Mouse (Mus musculus): ENCODE data around the gene Phyhipl. TPM values are rescaled to one million over a fixed set of nuclear protein-coding genes. Genes with fewer than 3 reads are reported as not detected.

Phyhipl gene
- polyA plus RNA-seq, 1 experiment from 2014 or later: 1.3 TPM

GRCm38 (mm10) chr10:70651769-70652648 lies 3.8 kb downstream of the Phyhipl start:
- no peaks in the 10 kb centered on the region for H3K4me1 ChIP-seq (ENCODE audit: control insufficient read depth in 2 of 2, insufficient read depth in 2 of 2, low read length in 2 of 2)
- no peaks in the 10 kb centered on the region for H3K36me3 ChIP-seq (ENCODE audit: control insufficient read depth, insufficient read depth, low read length)
- H3K27me3 ChIP-seq (ENCODE audit: control insufficient read depth, insufficient read depth, low read length): no peaks in the 10 kb centered on the region
- H3K4me3 ChIP-seq (ENCODE audit: control insufficient read depth in 1 of 2, insufficient read depth in 1 of 2, low read depth in 1 of 2, low read length in 2 of 2): no peak overlapping the region
- no peak overlapping the region for H3K27ac ChIP-seq (replicated peaks in 1 of 2; ENCODE audit: control insufficient read depth in 1 of 2, insufficient read depth in 1 of 2, low read depth in 2 of 2, low read length in 2 of 2)
- H3K4me2 ChIP-seq (ENCODE audit: low read length): no peak overlapping the region
- H3K9ac ChIP-seq (ENCODE audit: low read length): no peak overlapping the region
- H3K9me3 ChIP-seq (ENCODE audit: control insufficient read depth, low read length): no peaks in the 10 kb centered on the region
- WGBS: 36% methylated on average over 16 of the region's 16 CpGs
- ATAC-seq (ENCODE audit: insufficient number of reproducible peaks, insufficient read depth, low FRiP score, low read depth): no peak

DNA sequence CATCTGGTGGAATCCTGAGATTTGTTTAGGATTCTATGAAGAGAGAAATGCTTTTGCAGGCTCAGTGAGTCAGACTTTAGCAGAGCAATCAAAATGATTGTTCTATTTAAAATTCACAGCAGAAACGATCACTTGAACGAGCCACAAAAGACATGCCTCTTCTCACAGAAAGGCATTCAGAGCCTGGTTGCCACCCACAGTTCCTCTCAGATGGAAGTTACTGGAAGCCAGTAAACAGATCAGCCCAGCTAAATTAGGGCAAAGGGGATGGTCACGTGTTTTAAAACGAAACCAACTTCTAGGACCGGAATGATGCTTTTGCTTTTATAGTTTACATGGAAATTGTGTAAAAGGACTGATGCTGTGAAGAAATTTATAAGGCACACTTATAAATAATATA lies 6.9 kb downstream of the Phyhipl start:
- no peak for ATAC-seq (ENCODE audit: insufficient number of reproducible peaks, insufficient read depth, low FRiP score, low read depth)
- Histone ChIP-seq H3K4me1 (ENCODE audit: control insufficient read depth in 2 of 2, insufficient read depth in 2 of 2, low read length in 2 of 2) (no peaks in the 10 kb centered on the region), H3K4me3 (ENCODE audit: control insufficient read depth in 1 of 2, insufficient read depth in 1 of 2, low read depth in 1 of 2, low read length in 2 of 2) (no peak overlapping the region), H3K9ac (ENCODE audit: low read length) (no peak overlapping the region), H3K27me3 (ENCODE audit: control insufficient read depth, insufficient read depth, low read length) (no peaks in the 10 kb centered on the region), H3K4me2 (ENCODE audit: low read length) (no peak overlapping the region), H3K9me3 (ENCODE audit: control insufficient read depth, low read length) (no peaks in the 10 kb centered on the region), H3K27ac (replicated peaks in 1 of 2; ENCODE audit: control insufficient read depth in 1 of 2, insufficient read depth in 1 of 2, low read depth in 2 of 2, low read length in 2 of 2) (no peak overlapping the region), H3K36me3 (ENCODE audit: control insufficient read depth, insufficient read depth, low read length) (no peaks in the 10 kb centered on the region)
- 80% methylated on average over 5 of the region's 5 CpGs for WGBS

- Histone ChIP-seq H3K27ac (replicated peaks in 1 of 2; ENCODE audit: control insufficient read depth in 1 of 2, insufficient read depth in 1 of 2, low read depth in 2 of 2, low read length in 2 of 2) (no peak overlapping the region), H3K9me3 (ENCODE audit: control insufficient read depth, low read length) (no peaks in the 10 kb centered on the region), H3K9ac (ENCODE audit: low read length) (no peak overlapping the region), H3K36me3 (ENCODE audit: control insufficient read depth, insufficient read depth, low read length) (no peaks in the 10 kb centered on the region), H3K4me1 (ENCODE audit: control insufficient read depth in 2 of 2, insufficient read depth in 2 of 2, low read length in 2 of 2) (no peaks in the 10 kb centered on the region), H3K4me3 (ENCODE audit: control insufficient read depth in 1 of 2, insufficient read depth in 1 of 2, low read depth in 1 of 2, low read length in 2 of 2) (no peak overlapping the region), H3K4me2 (ENCODE audit: low read length) (no peak overlapping the region), H3K27me3 (ENCODE audit: control insufficient read depth, insufficient read depth, low read length) (no peaks in the 10 kb centered on the region)
- WGBS: 78% methylated on average over 9 of the region's 9 CpGs
- ATAC-seq (ENCODE audit: insufficient number of reproducible peaks, insufficient read depth, low FRiP score, low read depth): no peak
Observed at GRCm38 (mm10) chr10:70643131-70643530, 12.6 kb downstream of the Phyhipl start.

DNA sequence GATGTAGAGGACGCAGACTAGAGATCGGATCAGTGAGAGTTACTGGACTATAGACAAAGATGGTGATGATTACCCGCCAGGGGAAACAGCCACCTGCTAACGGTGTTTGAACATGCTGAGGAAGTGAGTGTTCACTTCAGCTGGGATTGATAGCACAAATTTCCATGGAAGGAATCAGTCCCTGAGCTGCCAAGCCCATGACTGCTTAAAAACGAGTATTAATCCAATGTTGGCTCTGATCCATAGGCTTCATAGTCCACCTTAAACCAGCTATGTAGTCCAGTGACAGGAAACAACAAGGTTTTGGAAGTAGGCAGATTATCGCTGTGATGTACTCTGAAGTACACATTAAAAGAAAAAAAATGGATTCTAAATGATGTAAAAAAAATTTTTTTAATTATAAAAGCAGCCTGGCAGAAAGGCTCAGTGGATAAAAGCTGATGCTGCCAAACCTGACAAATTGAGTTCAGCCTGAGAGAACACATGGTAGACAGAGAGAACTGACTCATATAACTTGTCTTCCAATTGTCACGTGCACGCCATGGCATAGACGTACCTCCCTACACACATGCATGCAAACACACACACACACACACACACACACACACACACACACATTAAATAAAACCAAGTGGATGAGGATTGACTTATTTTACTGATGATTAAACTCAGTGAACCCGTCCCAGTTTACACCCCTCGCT lies 14.7 kb downstream of the Phyhipl start:
- Histone ChIP-seq H3K9me3 (ENCODE audit: control insufficient read depth, low read length) (no peaks in the 10 kb centered on the region), H3K27me3 (ENCODE audit: control insufficient read depth, insufficient read depth, low read length) (no peaks in the 10 kb centered on the region), H3K4me3 (ENCODE audit: control insufficient read depth in 1 of 2, insufficient read depth in 1 of 2, low read depth in 1 of 2, low read length in 2 of 2) (no peak overlapping the region), H3K27ac (replicated peaks in 1 of 2; ENCODE audit: control insufficient read depth in 1 of 2, insufficient read depth in 1 of 2, low read depth in 2 of 2, low read length in 2 of 2) (no peak overlapping the region), H3K4me2 (ENCODE audit: low read length) (no peak overlapping the region), H3K36me3 (ENCODE audit: control insufficient read depth, insufficient read depth, low read length) (no peaks in the 10 kb centered on the region), H3K4me1 (ENCODE audit: control insufficient read depth in 2 of 2, insufficient read depth in 2 of 2, low read length in 2 of 2) (no peaks in the 10 kb centered on the region), H3K9ac (ENCODE audit: low read length) (no peak overlapping the region)
- WGBS: 75% methylated on average over 11 of the region's 11 CpGs
- ATAC-seq (ENCODE audit: insufficient number of reproducible peaks, insufficient read depth, low FRiP score, low read depth): no peak

GRCm38 (mm10) chr10:70640075-70640737 lies 15.6 kb downstream of the Phyhipl start:
- WGBS: 71% methylated on average over 17 of the region's 17 CpGs
- ATAC-seq (ENCODE audit: insufficient number of reproducible peaks, insufficient read depth, low FRiP score, low read depth): no peak
- no peaks in the 10 kb centered on the region for H3K36me3 ChIP-seq (ENCODE audit: control insufficient read depth, insufficient read depth, low read length)
- H3K4me1 ChIP-seq (ENCODE audit: control insufficient read depth in 2 of 2, insufficient read depth in 2 of 2, low read length in 2 of 2): no peaks in the 10 kb centered on the region
- no peak overlapping the region for H3K27ac ChIP-seq (replicated peaks in 1 of 2; ENCODE audit: control insufficient read depth in 1 of 2, insufficient read depth in 1 of 2, low read depth in 2 of 2, low read length in 2 of 2)
- no peak overlapping the region for H3K4me3 ChIP-seq (ENCODE audit: control insufficient read depth in 1 of 2, insufficient read depth in 1 of 2, low read depth in 1 of 2, low read length in 2 of 2)
- H3K9me3 ChIP-seq (ENCODE audit: control insufficient read depth, low read length): no peaks in the 10 kb centered on the region
- H3K27me3 ChIP-seq (ENCODE audit: control insufficient read depth, insufficient read depth, low read length): no peaks in the 10 kb centered on the region
- no peak overlapping the region for H3K9ac ChIP-seq (ENCODE audit: low read length)
- no peak overlapping the region for H3K4me2 ChIP-seq (ENCODE audit: low read length)

GRCm38 (mm10) chr10:70637640-70638328 lies 18.0 kb downstream of the Phyhipl start:
- H3K4me3 ChIP-seq (ENCODE audit: control insufficient read depth in 1 of 2, insufficient read depth in 1 of 2, low read depth in 1 of 2, low read length in 2 of 2): no peak overlapping the region
- H3K9me3 ChIP-seq (ENCODE audit: control insufficient read depth, low read length): no peaks in the 10 kb centered on the region
- no peak overlapping the region for H3K27ac ChIP-seq (replicated peaks in 1 of 2; ENCODE audit: control insufficient read depth in 1 of 2, insufficient read depth in 1 of 2, low read depth in 2 of 2, low read length in 2 of 2)
- no peak for ATAC-seq (ENCODE audit: insufficient number of reproducible peaks, insufficient read depth, low FRiP score, low read depth)
- no peak overlapping the region for H3K9ac ChIP-seq (ENCODE audit: low read length)
- no peaks in the 10 kb centered on the region for H3K4me1 ChIP-seq (ENCODE audit: control insufficient read depth in 2 of 2, insufficient read depth in 2 of 2, low read length in 2 of 2)
- H3K36me3 ChIP-seq (ENCODE audit: control insufficient read depth, insufficient read depth, low read length): no peaks in the 10 kb centered on the region
- 77% methylated on average over 12 of the region's 12 CpGs for WGBS
- no peak overlapping the region for H3K4me2 ChIP-seq (ENCODE audit: low read length)
- H3K27me3 ChIP-seq (ENCODE audit: control insufficient read depth, insufficient read depth, low read length): no peaks in the 10 kb centered on the region

GRCm38 (mm10) chr10:70635261-70635660 lies 20.5 kb downstream of the Phyhipl start:
- H3K27me3 ChIP-seq (ENCODE audit: control insufficient read depth, insufficient read depth, low read length): no peaks in the 10 kb centered on the region
- H3K4me3 ChIP-seq (ENCODE audit: control insufficient read depth in 1 of 2, insufficient read depth in 1 of 2, low read depth in 1 of 2, low read length in 2 of 2): no peak overlapping the region
- H3K4me2 ChIP-seq (ENCODE audit: low read length): no peak overlapping the region
- H3K27ac ChIP-seq (replicated peaks in 1 of 2; ENCODE audit: control insufficient read depth in 1 of 2, insufficient read depth in 1 of 2, low read depth in 2 of 2, low read length in 2 of 2): no peak overlapping the region
- H3K4me1 ChIP-seq (ENCODE audit: control insufficient read depth in 2 of 2, insufficient read depth in 2 of 2, low read length in 2 of 2): no peaks in the 10 kb centered on the region
- ATAC-seq (ENCODE audit: insufficient number of reproducible peaks, insufficient read depth, low FRiP score, low read depth): no peak
- WGBS: 73% methylated on average over 1 of the region's 1 CpGs
- H3K36me3 ChIP-seq (ENCODE audit: control insufficient read depth, insufficient read depth, low read length): no peaks in the 10 kb centered on the region
- H3K9me3 ChIP-seq (ENCODE audit: control insufficient read depth, low read length): no peaks in the 10 kb centered on the region
- no peak overlapping the region for H3K9ac ChIP-seq (ENCODE audit: low read length)
